Mouse (Mus musculus): ENCODE measurements at regions not wholly inside any gene's neighbourhood (a gene's known extent, or its start where the extent isn't known, plus 50 kb on each side); places are given as distances from the start of the nearest gene placed in this dataset.
A peak's percentile ranks its signal among the peaks of the same experiment; 100 is the strongest.

DNA sequence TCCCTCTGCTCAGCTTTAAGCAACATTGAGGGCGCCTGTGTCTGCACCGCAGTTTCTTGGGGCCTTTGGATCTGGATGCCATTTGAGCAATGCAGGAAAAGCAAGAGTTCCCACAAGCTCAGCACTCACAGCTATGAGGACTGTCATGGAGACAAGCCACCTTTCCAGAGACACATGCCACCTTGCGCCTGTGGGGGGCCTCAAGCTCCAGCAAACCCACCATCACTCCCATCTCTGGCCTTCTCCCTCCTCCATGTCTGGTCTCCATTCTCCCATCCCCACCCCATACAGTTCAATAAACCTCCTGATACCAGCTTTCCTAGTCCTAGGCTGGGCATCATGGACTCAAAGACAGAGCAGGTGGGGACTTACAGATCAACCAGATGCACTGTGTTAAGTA, 97.8 kb downstream of the Wdr11 start:
- no peak for DNase-seq (ENCODE audit: extremely low read depth, insufficient read length, low spot score)

DNA sequence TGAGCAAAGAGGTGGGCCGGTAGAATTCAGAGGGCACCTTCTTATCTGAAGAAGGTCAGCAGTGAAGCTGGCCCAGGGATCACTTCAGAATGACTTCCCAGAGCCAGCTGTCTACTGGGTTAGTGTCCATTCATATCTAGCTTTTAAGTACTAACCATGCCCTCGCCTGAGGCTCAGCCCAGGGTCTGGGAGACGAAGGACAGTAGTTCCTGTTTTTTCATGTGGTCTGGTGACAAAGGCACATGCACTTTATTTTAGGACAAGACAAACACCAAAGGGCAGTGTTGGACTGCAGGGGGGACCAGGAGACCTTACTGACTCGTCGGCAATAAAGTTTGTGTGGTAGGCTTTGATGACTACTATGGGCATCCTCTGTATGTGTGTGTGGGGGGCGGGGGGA, 99.2 kb downstream of the Wdr11 start:
- DNase-seq (ENCODE audit: extremely low read depth, insufficient read length, low spot score): no peak

DNA sequence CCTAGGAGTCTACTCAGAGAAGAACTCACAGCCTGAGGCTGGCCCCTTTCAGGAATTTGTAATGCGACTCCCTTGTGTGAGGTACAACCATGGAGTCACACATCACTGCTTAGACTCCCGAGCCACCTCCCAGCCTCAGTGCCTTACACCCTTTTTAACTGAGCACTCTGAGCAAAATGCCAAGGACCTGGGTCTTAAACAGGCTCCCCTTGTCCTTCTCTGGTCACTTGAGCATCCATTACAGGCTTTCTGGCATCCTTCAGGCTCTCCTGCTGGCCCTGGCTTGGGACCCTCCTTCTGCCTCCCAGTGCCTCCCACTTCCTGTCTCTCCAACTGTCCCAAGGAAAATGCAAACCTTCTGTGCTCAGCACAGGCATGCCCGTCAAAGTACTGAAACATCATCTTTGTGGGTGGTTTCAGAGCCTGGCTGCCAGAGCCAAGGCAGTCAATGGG, 100.0 kb downstream of the Wdr11 start:
- DNase-seq (ENCODE audit: extremely low read depth, insufficient read length, low spot score): no peak

DNA sequence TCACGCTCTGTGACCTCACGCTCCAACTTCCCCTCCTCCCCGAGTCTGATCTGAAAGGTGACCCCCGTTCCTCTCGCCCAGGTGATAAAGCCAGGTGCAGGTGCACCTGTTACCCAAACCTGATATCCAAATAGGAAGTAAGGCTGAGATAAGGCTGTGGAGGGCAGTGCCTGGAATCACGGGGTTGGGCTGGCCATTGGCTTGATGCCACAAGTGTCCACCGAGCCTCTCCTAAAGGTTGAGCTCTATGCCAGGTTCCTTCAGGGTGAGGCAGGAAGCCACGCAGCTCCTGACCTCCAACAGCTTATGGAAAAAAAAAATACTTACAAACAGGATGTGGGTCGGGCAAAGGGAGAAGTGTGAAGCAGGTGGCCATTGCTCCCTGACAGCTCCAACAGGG, 102.0 kb downstream of the Wdr11 start:
- DNase-seq (ENCODE audit: extremely low read depth, insufficient read length, low spot score): no peak

DNA sequence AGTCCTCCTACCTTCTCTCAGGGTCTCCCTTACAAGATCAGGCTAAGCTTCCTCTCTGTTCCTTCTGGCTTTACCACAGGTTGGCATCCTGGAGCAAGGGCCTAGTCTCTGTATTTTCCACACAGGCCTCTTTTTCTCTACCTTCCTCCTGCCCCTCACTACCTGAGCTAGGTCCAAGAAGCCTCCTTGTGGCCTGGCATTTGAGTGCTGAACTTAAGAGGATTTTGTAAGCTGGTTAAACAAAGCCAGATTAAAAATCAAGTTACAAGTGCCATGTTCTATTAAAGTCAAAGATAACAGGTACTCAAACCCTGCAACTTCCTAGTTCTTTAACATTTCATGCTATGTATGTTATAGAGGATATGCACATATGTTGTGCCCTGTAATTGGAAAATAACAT, 102.5 kb downstream of the Wdr11 start:
- DNase-seq (ENCODE audit: extremely low read depth, insufficient read length, low spot score): no peak

DNA sequence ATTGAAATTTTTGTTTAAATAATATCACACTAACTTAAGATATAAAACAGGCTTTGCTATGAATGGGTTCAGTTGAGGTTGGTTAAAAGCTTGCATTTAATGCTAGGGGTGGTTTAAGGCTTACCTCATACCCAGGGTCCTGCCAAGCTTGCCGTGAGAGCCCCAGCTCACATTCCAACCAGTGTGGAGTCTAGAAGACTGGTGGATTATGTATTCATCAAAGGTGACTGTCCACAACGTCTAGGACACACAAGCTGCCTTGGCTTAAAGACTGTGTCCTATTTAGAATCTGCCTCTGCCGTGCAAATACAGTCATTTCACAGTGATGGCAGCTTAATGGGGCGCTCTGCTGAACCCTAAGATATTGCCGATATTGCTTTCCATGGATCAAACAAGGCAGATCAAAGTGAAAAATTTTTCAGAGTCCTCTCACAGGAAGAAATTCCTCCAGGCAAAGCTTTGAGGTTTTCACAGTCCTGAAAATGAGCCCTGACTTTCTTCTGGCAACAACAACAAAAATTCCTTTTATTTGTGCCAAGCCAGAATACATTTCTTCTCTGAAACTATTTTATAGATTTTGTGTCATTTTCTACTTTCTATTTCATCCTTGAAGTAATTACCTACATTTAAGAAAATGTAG, 108.4 kb downstream of the Wdr11 start:
- no peak for DNase-seq (ENCODE audit: extremely low read depth, insufficient read length, low spot score)

DNA sequence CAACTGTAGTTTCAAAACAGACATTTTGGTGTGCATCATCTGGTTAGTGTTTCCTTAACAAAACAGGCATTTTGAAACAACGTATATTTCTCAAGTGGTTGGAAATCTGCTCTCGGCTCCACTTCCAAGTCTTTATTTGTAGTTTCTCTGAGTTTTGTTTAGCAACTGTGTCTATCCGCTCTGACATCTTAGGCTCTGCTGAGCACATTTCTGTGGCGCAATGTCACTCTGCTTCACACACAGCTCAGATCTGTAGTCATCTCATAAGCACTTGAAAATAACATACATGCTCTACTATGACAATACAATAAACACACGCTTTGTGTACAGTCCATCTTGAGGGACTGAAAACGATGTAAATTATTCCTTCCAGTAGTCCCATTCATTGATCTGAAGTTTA, 135.9 kb downstream of the Wdr11 start:
- DNase-seq (ENCODE audit: extremely low read depth, insufficient read length, low spot score): no peak

DNA sequence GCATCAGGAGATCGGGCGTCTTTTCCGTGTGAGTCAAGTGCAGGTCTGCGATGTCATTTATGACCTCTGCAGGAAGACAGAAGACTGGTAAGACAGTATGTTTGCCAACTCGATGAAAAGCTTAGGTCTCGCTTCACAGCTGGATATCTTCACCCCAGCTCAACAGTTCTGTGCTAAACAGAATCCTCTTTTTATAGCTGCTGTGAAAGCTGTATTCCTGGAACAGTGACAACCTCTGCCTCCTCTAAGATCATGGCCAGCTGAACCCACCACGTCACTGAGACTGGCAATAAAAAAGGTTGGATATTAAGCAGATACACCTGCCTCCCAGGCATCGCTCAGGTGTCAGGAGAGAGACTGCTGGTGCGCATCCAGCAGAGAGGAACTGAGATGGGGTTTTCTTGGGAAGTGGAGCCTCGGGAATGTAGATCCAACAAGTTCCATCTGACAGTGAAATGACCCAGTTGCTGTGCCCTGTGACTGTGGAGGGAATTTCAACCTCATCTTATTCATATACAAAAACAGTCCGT, 138.1 kb downstream of the Wdr11 start:
- DNase-seq (ENCODE audit: extremely low read depth, insufficient read length, low spot score): no peak

DNA sequence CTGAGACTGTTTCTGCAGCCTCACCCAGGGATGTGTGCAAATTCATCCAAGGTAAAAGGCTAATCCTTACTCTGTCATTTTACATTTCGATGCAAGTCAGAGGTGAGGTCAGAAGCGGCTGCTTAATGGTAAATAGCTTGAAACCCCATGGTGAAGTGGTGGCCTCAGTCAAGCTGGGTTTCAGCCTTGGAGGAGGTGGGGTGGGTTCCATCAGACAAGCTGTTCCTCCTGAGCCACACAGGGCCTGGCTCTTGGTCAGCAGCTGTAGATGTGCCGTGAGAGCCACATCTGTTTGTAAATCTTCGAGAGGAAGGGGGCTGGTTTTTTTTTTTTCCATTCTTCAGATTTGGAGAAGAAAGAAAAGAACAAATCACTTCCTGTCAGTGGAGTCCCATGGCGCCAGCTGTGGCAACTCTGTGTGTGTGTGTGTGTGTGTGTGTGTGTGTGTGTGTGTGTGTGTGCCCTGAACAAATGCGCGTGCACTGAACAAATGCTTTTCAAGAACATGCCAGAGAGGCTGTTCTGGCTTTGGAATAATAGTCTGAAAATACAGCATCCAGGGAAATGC, 139.2 kb downstream of the Wdr11 start:
- no peak for DNase-seq (ENCODE audit: extremely low read depth, insufficient read length, low spot score)

DNA sequence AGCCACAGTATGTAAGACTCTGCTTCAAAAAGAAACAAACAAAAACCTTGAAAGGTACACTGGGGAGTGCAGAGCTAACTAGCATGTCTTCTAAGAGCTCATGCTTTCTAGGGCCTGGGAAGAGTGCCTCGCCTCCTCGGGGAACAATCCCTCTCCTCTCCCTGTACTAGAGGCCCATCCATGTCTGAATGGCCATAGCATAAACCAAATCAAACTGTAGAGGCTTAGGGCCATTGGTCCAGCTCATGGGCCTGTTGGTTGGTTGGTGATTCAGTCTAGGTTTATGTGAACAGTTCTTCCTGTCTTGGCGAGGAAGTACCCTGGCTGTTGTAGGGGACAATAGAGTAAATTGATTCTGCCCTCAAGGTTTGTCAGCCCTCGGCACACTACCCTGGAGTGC, 151.0 kb downstream of the Wdr11 start:
- DNase-seq (ENCODE audit: extremely low read depth, insufficient read length, low spot score): no peak

DNA sequence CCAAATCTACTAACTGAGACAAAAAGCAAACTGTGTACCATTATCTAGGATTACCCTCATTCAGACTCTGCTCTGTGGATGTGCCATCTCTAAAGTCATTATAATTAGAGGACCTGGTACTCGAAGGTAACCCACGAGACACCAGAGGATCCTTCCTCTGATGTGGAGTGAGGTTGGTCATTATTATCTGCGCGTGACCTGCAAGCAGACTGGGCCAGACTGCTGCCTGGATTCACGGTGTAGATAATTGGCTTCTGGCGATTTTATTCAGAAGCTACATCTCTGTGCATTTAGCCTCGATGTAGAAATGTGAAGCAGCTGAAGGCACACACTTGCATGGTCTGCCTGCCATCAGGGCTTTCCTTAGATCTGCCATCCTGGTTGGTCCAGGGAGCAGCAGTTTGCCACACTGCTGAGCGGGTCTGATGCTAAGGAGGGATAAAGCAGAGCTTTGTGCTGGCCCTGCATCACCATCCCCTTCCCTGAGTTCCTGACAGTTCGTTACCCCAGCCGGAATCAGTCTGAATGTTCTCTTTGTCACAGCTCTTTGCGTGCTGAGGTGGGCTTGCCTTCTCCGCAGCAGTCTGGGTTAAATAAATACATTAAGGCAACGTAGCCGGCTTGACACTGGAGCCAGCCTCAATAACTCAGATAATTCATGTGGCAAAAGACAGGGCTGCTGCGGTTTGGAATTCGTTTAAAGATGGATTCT, 152.4 kb downstream of the Wdr11 start:
- no peak for DNase-seq (ENCODE audit: extremely low read depth, insufficient read length, low spot score)

DNA sequence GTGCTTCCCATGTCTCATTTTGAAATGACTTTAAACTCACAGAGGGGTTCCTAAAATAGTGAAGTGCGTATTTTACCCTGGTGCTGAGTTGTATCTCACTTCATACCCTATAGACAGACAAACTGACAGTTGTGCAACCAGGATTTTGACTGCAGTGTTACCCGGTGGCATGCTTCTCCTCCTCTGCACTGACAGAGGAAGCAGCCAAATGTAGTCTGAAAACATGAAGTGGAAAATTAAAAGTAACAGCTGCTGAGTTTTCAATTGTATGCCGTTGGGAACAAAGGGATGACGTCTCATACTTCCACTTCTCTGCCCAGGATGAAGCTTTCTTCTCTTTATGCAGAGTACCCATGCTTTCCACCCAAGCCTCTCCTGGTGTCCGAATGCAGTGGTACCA, 155.0 kb downstream of the Wdr11 start:
- no peak for DNase-seq (ENCODE audit: extremely low read depth, insufficient read length, low spot score)

DNA sequence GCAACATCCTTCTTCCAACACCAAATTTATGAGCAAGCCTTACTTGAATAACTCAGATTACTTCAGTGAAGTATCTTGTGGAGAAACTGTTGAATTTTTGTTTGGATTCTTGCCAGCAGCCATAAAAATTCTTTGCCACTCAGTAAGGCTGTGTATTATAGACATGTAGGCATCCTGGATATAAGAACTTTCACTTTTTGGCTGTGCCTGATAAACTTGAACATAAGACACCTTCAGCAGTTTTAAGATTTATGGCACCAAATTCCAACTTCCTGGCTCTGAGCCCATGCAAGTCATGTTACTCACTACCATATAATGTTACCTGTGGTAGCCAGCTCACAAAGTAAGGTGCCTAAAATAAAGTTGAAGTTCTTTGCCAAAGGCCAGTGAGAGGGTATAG, 159.3 kb downstream of the Wdr11 start:
- DNase-seq (ENCODE audit: extremely low read depth, insufficient read length, low spot score): no peak

DNA sequence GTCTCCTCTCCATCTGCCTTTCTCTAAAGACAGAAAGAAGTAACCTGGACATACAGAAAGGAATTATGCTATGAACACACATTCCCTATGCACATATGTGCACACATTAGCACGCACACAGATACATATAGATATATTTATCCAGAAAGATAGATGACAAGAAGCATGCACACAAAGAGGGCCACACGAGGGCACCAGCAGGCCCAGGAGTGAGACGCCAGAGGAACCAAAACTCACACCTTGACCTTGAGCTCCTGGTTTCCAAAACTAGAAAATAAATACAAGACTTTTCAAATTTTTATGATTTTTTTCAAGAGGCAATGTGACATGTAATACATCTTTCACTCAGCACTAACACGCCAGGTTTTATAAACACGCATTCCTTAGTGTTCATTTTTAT, 163.1 kb downstream of the Wdr11 start:
- no peak for DNase-seq (ENCODE audit: extremely low read depth, insufficient read length, low spot score)

DNA sequence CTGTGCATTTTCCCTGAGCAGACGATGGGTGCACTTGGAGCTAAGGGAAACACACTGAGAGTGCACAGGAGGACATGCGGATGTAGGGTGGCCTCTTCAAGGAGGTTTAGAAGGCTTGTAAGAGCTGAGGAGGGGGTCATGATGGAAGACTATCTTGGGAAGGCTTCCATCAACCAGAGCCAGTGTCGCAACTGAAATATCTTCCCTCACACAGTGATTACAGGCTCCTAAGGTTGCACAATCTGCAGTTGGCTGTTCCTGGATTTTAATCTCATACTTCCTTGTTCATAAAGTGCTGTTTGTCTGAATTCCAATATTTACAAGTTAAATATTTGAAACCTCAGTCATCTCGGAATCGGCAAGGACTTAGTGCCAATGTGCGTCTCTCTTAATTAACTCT, 164.5 kb downstream of the Wdr11 start:
- DNase-seq (ENCODE audit: extremely low read depth, insufficient read length, low spot score): no peak

DNA sequence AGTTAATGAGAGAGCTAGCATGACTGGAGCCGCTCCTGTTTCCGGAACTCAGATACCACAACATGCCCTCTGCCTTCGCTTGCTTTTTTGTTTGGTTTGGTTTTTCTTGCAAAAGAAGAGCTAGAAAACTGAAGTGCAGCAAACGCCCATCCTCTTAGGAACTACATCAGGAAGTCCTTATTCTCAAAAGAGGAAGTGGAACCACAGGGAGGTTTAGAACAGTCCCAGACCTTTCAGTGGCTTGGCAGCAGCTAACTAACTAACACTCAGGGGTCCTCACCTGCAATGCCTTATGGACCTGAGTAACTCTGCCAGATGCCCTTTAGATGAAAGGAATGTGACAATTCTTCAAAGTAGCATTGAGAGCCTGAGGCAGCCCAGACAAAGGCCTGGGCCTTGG, 168.2 kb downstream of the Wdr11 start:
- DNase-seq (ENCODE audit: extremely low read depth, insufficient read length, low spot score): no peak

DNA sequence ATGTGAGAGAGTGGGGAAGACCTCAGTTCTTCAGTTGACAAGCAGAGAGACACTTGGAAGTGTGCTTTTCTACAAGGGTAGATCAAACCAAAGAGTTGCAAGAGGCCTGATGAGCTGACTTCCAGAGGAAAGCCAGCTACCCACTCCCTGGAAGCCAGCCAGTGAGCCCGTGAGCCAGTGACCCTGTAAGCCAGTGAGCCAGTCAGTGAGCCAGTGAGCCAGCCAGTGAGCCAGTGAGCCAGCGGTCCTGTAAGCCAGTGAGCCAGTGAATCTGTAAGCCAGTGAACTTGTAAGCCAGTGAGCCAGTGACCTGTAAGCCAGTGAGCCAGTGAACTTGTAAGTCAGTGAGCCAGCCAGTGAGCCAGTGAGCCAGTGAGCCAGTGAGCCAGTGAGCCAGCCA, 168.7 kb downstream of the Wdr11 start:
- peak; percentile 14 for DNase-seq (ENCODE audit: extremely low read depth, insufficient read length, low spot score)

DNA sequence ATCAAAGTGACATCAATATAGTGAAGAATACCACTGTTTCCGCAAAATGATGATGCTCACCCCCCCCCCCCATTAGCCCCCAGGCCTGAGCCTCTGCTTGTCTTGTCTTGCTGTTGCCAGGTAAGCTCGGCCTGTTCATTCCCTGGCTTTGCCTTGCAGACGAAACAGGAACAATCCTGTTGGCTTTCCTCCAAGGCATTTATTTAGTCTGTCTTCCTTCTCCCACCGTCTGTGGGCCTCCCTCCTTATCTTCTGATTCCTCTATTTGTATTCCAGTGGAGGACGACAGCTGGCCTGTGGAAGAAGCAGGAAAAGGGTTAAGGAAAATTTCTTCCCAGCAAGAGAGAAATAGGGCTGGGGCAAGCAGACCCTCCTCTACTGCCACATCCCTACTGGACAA, 172.1 kb downstream of the Wdr11 start:
- no peak for DNase-seq (ENCODE audit: extremely low read depth, insufficient read length, low spot score)

DNA sequence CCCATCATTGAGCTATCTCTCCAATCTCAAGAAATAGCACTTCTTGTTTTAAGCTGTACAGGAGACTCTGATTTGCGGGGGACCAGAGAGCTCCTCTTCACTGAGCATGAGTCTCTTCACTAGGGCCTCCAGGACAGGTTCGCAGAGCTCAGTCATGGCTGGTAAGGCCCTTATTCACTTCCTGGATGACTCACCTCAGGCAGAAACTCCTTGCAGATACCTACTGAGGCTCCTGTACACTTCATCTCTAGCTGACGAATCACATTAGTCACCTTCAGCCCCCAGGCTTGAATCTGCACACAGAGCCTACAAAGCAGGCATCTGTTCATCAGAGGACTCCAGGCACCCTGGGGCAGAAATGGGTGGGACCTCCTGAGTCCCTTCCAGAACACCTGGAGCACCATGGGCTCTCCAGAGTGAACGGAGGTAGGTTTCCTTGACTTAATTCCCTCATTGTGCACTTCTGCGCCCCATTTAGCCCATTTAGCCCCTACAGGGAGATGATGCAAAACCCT, 172.8 kb downstream of the Wdr11 start:
- DNase-seq (ENCODE audit: extremely low read depth, insufficient read length, low spot score): peak; percentile 23

DNA sequence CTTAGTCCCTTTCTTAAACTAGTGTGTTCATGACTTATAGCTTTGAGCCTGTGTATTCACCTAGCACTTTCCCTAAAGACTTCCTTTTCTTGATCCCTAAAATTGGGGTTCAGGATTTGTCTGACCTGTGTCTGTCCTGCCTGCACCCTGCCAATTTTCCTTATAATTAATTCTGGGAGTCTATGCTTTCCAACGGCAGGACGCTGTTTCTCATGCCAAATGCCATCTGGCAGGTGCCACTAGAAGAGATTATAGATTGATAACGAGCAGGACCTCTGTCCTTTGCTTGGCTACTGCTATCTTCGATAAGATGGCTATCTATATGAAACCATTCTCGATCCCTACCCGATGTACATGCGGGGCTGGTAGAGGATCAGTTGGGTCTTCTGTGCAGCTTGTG, 174.0 kb downstream of the Wdr11 start:
- no peak for DNase-seq (ENCODE audit: extremely low read depth, insufficient read length, low spot score)

DNA sequence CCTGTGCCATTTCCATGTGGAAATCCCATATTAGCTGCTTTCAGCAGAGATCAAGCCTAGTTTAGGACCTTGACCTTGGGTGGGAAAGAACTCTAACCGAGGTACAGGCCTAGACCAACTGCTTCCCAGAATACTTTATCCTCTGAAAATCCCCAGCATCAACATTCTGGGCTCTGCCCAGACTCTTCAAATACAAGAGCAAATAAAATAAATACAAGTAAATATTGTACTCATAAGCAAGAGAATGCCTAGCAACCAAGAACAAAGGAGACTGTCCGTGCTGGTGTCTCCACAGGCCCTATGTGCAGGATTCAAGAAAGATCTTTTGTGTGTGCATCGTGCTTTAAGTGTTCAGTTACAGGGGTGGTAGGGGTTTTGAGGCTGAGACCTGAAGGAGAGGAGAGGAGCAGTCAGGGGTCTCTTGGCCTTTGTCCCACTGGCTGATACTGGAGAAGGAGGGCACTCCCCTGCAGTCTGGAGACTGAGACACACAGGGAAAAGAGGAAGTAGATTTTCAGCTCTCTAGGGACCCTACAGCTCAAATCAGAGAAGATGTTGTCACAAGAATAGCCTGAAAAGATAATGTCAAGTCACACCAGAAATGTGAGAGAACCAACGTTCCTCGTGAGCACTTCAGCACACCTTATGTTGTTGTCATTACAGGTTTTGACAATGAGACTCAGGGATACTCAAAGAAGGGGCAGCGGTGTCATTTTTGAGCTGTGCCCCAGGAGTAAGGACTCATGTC, 174.6 kb downstream of the Wdr11 start:
- no peak for DNase-seq (ENCODE audit: extremely low read depth, insufficient read length, low spot score)
